Mouse (Mus musculus): ENCODE measurements around the gene Usmg5.

Usmg5 gene

DNA sequence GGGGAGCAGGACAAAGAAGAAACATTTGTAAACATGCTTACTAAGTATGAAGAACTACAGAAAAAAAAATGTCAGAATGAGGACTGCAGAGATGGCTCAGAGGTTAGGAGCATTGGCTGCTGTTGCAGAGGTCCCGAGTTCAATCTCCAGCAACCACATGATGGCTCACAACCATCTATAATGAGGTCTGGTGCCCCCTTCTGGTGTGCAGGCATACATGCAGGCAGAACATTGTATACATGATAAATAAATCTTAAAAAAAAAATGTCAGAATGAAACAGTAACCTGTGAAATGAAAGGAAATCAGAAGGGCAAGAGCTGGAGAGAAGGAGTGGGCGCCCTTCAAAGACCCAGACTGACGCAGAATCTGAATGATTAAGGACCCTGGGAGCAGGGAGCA lies 24.6 kb downstream of the Usmg5 start:
- in situ Hi-C loops (cut with MboI, MseI), result no loop called here

DNA sequence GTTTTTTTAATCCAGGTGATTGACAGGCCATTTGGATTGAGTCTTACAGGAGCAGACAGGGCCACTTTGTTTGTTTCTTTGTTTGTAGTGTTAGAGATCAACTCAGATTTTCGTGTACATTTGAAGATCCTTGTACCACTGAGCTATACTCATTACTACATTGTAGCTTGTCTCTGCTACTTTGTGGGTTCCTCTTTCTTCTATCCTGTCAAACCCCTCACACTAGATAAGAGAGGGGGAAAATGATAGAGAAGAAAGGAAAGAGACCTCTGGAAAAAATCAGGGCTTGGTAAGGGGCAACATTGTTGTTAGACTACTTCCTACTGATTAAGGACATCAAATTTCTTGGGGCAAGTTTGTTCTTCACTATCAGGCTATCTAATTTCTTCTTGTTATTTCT lies 32.8 kb downstream of the Usmg5 start:
- in situ Hi-C loops (cut with MboI, MseI), result no loop called here

GRCm38 (mm10) chr19:47053471-47053870 lies 37.0 kb downstream of the Usmg5 start:
- in situ Hi-C loops (cut with MboI, MseI), result no loop called here

DNA sequence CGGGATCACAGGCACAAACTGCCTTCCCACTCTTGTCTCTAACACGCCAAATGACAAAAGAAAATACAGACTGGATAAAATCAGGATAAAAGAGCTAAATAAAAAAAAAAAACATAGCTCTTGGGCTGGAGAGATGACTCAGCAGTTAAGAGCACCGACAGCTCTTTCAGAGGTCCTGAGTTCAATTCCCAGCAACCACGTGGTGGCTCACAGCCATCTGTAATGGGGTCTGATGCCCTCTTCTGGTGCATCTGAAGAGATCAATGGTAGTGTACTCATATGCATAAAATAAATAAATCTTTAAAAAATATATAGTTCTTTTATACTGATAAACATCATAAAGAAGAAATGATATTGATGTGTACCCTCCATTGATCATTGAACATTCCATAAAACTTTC lies 37.5 kb downstream of the Usmg5 start:
- in situ Hi-C loops (cut with MboI, MseI), result no loop called here

- in situ Hi-C loops (cut with MboI, MseI), result no loop called here
Observed at GRCm38 (mm10) chr19:47050271-47051032, 40.0 kb downstream of the Usmg5 start, which contains the start of gene Pcgf6. Gene Pcgf6, minus strand, starts transcription at chr19:47050906.

DNA sequence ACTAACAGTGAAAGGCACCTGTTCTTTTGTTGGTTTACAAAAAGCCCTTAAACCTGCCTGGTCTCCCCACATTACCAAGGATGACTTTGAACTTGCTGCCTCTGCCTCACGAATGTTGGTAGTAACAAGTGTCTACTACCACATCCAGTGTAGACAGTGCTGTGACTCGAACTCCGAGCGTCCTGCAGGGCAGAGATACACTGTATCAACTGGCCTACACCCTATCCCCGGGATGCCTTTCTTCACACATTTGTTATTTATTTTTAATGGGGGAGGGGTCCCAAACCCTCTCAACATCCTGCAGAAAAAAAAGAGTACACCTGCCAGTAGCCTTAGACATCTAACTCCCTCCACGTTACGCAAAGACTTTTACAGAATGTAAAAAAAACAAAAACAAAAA lies 40.6 kb downstream of the Usmg5 start:
- in situ Hi-C loops (cut with MboI, MseI), result no loop called here

DNA sequence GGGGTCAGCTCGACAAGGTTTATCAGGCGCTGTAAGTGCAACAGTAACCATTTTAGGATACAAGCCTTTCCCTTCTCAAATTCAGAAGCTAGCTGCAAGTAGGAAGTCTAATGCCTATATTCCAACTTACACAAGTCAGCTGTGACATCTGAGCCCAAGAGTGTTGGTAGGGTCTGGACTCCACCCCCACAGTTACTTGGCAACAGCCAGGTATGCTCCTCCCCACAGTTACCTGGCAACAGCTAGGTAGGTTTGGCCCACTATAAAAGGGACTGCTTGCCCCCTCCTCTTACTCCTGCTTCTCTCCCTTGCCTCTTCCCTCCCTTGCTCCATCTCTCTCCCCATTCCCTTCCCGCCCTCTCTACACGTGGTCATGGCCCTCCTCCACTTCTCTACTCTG lies 41.4 kb downstream of the Usmg5 start:
- in situ Hi-C loops (cut with MboI, MseI), result no loop called here

GRCm38 (mm10) chr19:47047236-47047833 lies 43.1 kb downstream of the Usmg5 start:
- in situ Hi-C loops (cut with MboI, MseI), result no loop called here

- in situ Hi-C loops (cut with MboI, MseI), result no loop called here
Observed at GRCm38 (mm10) chr19:47046343-47046742, 44.1 kb downstream of the Usmg5 start.

DNA sequence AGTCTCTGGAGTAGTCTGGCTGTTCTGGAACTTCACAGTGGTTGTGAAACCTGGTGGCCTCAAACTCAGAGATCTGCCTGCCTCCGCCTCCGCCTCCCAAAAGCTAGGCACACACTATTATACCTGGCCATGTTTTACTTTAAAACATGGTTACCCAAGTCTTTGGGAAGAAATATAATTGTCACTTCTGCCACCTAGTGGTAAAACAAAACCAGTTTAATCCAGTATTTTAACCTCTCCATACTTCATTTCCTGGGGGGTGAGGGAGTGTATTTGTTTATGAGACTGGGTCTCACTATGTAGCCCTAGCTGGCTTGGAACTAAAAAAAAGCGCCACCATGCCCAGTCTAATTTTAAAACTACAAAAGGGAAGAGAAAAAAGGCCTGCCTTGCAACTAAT lies 46.8 kb downstream of the Usmg5 start:
- in situ Hi-C loops (cut with MboI, MseI), result no loop called here

DNA sequence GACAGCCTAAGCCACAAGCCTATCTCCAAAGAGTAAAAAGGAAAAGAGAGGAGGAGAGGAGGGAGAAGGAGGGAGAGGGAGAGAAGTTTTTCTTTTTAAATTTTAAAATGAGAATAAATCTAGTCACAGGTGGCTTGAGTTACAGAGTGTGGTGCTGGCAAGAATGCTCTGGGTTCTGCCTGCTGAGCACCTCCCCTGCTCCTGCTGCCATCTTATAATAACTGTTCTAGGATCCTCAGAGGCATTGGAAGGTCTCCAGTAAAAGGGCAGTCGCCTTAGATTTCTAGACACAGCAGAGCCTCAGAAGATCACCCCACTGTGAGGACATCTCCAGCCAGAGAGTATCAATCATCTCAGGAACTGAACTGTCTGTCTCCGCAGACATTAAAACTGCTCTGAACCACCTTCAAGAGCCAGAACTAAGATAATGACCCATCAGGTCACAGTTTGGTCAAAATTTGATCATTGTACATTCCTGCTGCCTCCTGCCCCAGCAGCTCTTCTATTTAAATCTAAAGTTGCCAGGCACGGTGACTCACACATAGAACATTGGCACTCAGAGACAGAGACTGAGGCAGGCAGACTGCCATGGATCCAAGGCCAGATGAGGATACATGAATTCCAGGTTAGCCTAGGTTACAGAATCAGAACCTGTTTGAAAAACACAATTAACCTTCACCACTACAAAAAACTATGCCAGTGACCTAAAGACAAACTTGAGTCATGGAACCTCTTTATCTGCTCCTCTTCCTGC lies 49.5 kb downstream of the Usmg5 start:
- in situ Hi-C loops (cut with MboI, MseI), result no loop called here

- in situ Hi-C loops (cut with MboI, MseI), result no loop called here
Observed at GRCm38 (mm10) chr19:47036596-47036995, 53.9 kb downstream of the Usmg5 start.

DNA sequence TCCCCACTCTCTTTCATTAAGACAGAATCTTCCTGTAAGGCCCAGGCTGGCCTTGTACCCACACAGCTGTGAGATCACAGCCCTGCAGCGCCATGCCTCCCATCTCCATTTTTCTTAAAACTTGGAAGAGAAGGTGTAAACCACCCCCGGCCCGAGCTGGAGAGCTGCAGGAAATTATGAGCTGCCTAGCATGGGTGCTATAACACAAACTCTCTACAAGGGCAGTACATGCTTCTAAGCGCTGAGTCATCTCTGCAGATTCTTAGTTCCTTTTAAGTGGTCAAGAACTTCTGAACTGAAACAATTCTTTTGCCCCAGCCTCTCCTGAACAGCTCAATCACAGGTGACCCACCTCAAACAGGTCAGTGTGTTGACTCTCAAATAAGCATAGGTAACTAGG lies 55.5 kb downstream of the Usmg5 start:
- in situ Hi-C loops (cut with MboI, MseI), result no loop called here
